Mouse (Mus musculus): ENCODE results near the gene Prr32.

The Prr32 gene

DNA sequence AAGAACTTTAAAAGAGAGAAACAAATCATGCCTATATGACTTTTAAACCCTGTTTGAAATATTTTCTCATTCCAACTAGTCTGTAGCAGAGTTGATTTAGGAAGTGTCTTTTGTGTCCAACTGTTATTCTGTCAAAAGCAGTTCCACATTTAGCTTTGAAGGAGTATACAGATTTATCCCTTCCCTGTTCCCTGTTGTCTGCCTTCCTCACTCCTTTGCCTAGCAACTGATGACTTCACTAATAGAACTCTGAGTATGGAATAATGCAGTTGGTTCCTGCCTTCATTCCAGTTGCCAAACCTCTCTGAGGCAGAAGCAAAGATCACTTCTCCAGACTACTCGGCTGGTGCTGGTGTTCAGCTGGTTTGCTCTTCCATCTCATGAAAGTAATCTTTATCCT lies at the start of gene Prr32:
TSS of gene Prr32 (plus strand) at position 301 of the 400 bp plus-strand sequence.
- DNase-seq (ENCODE audit: low spot score in 2 of 2): no peak
